Mouse (Mus musculus) cerebellum, postnatal 14 days (tissue): Measurements from ENCODE around the gene Tnr.

Experiments
- DNase-seq, 2 experiments: peaks; one replicate each; pipeline ENCODE4 v3.0.0; 2021; ENCODE audit warnings: mixed read lengths in 2 of 2

Tnr gene

DNA sequence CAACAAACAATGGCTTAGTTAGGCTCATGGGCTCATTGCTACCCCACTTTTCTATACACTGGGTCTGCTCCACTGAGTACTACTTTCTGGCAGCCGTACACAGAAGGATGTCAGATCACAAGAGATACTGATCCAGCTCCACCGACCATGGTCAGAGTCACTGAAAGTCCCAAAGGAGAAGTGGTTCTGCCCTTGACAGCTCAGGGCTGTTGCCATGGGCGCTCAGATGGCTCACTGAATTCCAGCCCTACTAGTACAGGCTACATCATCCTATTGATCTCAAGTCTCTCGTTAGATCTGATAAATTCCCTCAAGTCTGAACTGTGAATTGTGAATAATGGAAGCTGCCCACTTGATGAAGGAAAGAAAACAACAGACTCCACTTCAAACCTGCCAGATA lies 207.3 kb downstream of the Tnr start:
- no peak for DNase-seq

DNA sequence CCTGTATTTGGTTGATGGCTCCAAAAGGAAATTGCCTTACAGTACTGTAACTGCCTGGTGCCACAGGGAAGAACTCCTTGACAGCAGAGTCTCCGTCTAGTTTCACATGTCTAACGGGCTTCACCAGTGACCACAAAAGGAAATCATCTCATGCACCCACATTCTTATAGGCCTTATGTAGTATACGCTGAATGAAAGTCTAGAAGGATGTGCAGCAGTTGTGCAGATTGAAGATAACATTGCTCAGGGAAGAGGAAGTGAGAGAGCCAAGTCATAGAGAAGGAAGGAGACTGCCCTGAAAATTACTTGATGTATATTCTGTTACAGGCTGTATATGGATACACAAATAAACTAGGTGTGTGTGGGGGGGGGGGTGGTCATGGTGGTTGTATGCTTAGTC lies 211.5 kb downstream of the Tnr start:
- DNase-seq, result no peak

DNA sequence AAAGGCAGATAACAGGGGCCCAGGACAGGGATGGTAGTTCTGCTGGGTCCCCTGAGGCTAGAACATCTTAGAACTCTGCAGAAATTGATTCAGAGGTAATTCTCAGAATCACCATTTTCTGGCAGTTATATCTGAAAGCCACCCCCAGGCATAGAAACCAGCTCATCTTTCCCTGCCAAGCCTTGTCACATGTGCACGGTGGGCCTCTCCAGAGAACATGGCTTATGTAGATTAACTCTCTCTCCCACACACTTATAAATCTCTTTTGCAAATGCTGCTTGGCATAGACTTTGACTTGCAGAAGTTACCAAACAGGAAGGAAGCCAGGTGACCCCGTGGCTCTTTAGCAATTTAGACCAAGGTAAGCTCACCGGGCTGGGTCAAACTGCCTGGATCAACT lies 215.9 kb downstream of the Tnr start:
- no peak for DNase-seq

DNA sequence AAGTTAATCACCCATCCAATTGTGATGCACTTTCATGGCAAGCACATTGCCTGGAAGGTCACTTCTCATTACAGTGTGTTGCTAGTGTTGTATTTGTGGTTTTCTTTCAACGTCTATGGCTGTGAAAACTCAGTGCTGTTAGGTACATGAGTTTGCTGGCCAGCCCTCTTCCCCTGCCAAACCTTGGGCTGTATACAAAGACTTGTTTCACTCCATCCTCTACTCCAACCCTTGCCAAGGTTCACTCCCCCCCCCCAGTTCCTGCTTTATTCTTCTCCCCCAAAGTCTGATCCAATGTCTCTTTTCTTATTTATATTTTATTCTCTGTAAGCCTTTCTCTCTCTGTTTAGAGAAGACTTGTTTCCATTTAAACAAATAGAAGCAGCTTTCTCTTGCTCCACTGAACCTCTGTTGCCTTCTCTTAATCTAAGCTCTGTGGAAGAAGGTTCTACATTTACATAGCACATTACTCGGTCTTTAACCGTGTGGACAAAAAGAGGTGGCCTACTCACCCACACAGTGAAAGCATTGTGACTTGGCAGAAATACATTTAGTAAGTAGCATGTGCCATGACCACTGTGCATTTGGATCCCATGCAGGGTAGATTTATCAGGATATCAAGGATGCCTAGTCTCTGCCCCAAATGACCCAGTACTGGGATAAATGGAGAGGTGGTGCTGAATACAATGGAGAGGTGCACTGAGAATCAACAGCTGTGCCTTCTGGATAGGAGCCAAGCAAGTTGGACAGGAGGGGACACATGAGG lies 217.9 kb downstream of the Tnr start:
- DNase-seq, result no peak

DNA sequence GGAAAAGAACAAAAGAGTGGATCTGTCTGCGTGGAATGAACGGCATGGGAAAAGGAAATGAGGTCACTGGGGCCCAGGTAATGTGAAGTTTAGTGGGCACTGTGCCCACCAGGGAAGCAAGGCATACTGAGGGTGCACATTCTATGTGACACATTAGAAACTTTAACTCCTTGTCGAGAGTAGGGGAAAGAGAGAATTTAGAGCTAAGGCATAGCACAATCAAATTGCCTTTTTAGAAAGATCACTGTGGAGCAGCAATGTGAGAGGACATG lies 218.4 kb downstream of the Tnr start:
- DNase-seq, result peak in 1 of 2 experiments; percentile 7

DNA sequence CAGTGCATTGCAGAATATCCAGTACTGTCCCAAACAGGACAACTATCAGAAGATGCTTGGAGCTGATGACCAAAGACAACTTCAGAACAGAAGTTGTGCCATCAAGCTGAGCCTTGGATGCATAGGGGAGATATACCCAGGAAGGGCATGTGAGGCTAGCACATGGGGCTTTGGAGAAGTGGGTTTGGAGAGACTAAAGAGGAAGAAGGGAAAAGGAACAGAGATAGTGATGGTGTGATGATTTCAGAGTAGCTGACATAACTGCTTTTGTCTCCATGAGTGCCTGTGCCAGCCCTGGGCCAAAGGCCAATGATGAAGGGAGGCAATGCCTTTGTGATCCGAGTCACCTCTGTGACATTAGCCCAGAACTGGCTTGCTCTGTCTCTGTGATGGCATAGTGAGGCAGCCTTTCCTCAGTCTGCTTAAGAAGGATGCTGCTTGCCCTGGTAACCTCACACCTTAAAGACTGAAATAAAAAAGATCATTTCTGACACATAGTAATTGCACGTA lies 220.2 kb downstream of the Tnr start:
- DNase-seq, result peak; percentile 23 to 27

DNA sequence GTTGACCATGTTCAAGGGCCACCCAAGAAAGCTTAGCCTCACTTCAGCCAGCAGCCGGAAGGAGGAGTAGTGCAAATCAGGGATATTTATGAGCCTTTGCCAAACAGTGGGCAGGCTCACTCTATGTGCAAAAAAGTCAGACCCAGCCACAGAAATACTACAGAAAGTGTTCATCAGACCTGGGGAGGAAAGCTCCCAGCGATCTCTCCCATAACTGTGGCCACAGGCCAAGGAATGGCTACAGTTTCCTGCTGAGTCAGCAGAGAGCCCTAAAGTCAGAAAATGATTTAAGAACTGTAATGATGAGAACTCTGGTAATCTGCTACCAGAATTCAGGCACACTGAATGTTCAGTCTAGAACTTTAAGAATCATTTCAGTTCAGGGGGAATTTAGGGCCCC lies 221.7 kb downstream of the Tnr start:
- no peak for DNase-seq

DNA sequence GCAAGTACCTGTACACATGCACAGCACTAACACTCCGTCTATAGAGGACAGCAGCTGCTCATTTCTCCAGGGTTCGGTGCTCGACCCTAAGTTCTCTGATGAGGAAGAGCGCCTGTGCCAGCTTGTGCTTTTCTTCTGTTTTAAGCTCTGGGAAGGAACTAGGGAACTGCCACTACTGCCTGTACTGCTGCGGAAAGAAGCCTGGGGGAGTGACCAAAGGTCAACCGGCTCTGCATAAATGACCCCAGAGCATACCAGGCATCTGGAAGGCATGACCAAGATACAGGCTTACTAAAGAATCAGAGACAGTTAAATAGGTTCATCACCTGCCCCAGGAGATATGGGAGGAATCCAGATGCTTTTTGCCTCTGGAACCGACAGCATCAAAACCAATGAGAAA lies 224.4 kb downstream of the Tnr start:
- no peak for DNase-seq

DNA sequence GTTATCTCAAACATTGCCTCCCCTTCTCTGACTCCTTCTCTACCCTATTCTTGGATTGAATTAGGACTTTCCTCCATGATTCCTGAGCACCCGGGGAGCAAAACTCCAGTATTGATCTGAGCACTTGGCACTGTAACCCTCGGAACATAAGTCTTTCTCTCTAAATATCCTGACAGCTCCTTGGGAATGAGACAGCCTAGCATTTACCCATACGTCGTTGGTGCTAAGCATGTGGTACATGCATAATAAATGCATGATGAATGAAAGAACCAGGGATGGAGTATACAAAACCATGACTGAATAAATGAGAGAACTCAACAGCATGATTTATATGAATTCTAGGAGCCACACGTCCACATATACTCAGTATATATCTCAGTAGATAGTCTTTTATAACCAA lies 226.8 kb downstream of the Tnr start:
- no peak for DNase-seq

DNA sequence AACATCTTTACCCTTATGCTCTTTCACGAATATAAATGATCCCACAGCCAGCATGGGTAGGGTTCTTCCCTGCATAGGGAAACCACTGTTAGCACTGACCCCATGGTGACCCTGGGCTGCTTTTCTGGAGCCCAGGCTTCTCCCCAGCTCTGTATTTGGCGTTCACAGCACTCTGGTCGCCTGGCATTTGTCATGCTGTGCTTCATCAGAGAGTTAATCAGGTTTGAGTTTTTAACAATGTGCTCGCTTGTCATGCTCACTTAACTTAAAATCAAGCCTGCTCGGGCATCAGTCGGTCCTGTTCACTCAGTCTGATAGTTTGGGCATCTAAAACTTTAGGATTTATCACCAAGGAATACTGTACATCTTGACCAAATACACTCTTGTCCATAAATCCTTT lies 227.3 kb downstream of the Tnr start:
- DNase-seq, result no peak

DNA sequence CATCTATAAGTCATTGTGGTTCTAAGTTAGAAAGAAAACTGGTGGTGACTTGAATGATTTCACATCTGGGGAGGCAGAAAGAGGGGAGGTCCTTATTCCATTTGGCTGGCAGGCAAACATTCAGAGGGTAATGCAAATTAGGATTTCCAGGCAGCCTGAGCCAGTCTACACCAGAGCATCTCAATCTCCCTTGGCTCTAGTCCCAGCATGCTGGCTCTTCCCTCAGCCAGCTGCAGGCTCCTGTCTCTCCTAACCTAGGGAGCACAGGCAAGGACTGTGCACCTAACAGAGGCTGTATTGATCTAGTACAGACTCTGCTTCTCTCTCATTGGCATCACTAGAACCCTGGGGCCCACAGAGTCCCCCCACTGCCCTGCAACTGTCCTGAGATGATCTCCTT lies 237.4 kb downstream of the Tnr start:
- DNase-seq, result peak; percentile 20 to 30

DNA sequence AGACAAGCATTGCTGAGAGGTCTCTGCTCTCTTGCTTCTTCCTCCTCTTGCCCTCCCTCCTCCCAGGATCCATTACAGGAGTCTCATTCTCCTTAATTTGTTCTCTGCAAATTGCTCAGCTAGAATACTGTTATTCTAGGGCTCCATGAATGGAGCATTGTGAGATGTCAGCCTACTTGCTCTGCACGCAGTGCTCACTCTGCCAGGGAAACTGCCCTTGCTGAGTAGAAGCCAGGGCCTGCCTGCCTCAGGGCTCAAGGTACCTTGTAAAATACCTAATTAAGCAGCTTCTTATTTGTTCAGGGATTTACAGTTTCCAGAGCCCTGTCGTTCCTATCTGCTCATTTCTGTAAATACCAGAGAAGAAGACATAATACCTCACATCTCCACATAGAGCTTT lies 240.3 kb downstream of the Tnr start:
- DNase-seq, result no peak

DNA sequence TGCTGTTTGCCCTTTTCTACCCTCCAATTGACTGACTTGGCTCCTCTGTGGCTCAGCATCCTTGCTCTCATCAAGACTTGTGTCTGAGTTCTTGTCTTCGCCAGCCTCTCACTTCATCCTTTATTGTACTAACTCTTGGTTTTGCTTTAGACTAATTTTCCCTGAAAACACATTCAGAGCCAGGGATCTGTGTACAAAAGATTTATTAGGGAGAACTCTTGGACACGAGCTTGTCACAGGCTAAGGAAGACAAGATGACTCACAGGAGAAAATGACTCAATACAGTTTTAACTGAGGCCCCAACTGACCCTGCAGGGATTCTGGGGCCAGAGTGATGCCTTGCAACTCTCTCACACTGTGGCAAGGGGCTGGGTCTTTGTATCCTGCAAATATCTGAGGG lies 241.3 kb downstream of the Tnr start:
- DNase-seq, result no peak

DNA sequence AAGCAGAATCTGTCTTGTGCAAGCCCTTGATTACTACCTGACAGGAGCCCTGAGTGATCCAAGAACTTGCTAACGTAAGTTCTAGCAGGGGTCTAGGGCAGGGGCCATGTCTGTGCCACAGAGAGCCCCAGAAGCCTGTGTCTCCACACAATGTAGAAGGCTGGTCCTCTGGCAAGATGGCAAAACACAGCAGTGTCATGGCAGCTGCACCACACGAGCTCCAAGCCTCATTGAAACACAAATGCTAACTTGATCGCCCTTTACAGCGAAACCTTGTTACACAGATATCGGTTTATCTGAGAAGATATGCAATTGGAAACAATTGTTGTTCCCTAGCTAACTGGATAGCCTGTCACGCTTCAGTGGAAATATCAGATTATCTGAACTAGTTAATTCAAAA lies 246.4 kb downstream of the Tnr start:
- peak in 1 of 2 experiments; percentile 15 for DNase-seq

DNA sequence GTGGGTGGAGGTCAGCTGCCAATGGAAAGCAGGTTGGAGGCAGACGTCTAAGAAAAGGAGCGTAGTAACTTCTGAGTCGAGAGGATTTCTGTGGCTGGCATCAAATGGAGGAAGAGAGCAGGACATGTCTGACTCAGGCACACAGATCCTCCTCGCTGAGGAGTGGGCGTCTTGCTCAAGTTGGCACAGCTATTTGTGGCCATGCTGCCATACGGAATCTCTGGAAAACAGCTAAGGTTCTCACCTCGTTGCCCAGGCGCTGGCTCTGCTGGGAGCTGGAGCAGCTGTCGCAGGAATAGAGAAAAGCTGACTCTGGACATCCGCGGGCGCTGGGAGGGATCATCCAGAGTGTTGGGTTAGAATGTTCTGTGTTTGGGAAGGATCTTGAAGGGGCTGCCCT lies 250.1 kb downstream of the Tnr start:
- peak; percentile 35 to 45 for DNase-seq

DNA sequence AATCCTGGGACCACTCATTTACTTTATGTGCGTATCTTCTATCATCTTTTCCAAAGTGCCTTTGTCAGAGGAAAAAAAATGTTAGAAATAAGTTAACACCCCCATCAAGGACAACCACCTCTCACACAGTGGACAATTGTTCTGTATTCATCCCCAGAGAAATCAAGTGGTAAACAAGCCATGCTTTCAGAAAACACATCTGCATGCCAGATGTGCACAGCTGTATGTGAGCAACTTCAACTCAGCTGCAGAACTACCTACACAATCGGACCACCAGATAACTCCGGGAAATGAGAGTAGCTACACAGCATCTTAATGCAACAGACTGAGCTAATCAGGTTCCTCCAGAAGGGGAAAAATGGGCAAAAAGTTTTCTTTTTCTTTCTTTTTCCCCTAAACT lies 251.6 kb downstream of the Tnr start:
- DNase-seq, result no peak

DNA sequence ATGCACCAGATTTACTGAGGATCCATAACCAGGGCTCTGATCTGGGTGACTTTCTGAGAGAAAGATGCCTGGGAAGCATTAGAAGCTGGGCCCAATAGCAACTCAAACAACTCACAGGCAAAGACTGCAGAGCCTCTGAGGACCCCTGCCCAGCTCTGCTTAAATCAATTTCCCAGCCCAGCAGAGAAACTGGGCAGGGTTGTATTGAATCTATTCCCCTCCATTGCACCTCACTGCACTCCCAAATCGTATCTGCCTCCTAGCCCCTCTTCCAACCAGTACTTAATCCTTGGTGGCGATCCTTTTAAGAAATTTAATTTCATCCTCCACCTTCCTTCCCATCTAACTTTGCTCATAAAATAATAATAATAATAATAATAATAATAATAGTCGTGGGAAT lies 253.5 kb downstream of the Tnr start:
- no peak for DNase-seq

DNA sequence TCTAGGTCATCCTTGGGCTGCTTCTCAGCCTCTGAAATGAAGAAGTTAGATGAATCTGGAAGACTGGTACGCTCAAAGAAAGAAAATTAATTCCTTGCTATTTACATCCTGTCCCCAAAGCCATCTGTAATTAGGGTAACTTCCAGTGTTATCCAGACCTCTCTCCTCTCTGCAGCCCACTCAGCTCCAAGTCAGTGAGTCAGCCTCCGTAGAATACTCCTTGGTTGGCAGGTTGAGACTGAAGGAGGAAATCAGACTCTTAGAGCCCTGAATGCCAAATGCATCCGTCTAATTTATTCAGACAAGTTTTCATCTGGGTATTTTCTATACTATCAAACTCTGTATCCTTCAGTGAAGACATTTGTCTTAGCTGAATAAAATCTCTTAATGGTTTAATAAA lies 255.9 kb downstream of the Tnr start:
- no peak for DNase-seq

DNA sequence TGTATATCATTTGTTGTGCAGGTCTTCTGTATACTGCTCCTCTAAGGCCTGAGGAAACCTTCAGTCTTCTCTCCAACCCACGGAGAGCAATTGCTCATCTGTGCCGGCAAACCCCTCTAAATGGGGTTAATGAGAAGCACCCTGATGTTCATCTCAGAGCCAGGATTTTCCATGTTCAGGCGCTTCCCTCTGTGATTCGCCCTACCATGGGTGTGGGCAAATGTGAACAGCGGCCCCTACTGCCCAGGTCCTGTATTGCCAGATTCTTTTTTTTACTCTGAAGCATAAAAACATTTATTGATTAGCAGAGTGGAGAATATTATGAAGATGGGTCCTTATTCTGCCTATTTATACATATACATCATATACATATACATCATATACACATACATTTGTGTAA lies 260.3 kb downstream of the Tnr start:
- DNase-seq, result peak; percentile 78 to 79

DNA sequence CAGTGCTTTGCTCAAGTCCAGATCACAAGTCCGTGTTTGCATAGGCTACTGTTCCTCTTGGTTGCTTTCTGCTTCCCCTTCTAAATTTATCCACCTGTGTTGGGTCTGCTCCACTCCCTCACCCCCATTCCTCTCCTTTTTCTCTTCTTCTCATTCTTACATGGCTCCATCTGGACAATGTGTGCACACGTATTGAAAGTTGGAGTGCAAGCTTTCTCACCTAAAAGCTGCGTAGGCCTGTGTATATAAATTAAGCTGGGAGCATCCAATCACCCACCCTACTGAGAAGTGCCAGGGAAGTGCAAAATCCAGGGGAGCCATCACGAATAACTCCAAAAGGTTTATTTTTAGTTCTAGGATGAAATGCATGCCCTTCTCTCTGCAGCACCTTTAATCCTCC lies 264.7 kb downstream of the Tnr start:
- no peak for DNase-seq

DNA sequence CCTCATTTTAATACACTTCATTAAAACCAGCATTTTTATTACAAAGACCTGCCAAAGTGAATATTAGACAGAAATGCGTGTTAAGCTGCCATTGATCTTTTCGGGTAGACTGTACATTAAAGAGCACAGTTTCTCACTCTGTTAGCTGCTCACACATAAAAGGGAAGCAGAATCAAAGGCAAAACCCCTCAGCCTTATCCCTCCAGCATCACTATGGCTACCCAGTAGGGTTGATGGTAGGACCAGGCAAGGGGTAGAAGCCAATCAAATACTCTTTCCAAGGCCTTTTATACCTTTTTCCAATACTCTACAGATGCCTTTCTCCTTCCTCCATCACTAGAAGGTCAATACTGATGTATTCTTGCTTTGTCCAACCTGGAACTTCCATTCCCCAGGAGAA lies 269.0 kb downstream of the Tnr start:
- DNase-seq, result no peak

DNA sequence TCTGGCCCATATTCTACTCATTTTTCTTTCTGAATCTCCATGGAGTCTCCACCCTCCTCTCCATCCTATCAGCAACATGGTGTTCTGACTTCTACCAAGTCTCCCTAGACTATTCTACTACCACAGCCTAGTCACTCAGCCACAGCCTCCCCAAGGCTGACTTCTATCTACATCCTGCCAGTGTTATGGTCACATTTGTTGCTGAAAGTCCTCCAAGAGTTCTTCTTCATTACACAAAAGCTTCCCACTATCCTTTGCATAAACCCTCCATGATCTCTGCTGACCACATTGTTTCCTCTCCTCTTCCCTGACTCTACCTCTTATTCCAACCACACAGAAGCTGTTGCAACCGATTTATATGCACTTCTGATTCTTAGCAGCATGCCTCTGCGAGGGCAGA lies 272.5 kb downstream of the Tnr start:
- DNase-seq, result no peak

DNA sequence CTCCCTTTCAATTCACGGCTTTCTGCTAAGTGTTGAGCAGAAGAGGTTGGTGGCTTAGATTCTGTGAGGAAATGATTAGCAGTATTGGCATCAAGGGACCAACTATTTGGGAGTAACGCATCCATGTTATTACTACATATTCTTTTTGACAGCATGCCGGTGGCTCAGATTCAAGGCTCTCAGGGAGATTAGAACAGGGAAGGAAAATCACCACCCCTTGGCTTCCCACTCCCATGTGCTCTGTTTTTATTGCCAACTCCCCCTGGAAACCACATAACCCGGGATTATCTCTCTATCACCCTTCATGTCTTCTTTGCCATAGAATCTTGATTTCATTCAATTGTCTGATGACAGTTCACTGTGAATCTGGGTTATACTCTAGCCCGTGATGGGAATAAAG lies 276.8 kb downstream of the Tnr start:
- DNase-seq, result no peak

DNA sequence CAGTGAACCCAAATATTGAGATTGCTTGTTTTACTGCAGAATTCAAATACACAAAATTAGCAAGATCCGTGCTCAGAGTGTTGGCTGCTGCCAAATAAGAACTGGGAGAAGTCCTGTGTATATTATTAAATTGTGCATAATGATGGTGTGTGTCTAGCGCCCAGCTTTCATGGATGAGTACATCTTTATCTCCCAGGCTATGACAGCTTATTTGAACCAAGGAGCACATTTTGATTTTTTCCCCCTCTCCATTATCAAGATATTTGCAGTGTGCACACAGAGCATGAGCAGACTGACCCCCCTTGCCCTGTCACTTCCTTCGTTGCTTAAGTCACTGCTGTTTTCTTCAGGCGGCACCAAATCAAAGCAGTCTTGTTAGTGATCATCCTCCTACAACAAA lies 278.2 kb downstream of the Tnr start:
- no peak for DNase-seq

DNA sequence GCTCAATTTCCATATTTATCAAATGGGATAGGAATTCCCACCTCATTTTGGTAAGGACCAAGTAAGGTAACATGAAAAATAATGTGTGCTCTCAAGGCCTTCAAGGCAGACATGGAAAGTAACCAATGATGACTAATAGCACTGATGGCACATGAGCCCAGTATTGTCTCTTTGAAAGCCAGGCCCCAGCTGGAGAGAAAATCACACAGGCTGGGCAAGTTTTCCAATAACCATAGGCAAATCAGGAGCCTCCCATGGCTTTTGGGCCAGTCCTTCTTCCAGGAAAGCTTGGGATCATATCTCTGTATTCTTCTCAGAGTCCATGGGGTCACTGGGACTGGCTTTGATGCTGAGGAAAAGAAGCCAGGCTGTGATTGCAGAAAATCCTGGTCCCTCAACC lies 280.1 kb downstream of the Tnr start:
- DNase-seq, result peak; percentile 9 to 32

DNA sequence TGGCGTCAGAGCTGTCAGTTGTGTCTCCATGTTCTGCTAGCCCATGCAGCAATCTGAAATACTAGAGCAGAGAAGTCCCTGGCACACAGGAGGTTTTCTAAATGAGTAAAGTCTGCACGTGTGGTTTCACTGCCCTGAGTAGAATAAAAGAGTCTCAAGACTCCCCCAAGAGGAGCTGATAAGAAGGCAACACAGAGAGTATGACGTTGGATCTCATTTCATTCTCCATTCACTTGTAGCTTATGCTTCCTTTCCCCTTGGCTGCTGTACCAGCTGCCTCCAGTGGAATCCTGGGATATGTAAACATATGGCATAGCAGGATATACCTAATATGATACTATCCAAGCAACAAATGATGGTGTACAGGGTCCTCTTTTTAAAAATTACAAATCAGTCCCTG lies 285.9 kb downstream of the Tnr start:
- no peak for DNase-seq
